Mouse (Mus musculus): Measurements from ENCODE around the gene Tbrg1.

DNA sequence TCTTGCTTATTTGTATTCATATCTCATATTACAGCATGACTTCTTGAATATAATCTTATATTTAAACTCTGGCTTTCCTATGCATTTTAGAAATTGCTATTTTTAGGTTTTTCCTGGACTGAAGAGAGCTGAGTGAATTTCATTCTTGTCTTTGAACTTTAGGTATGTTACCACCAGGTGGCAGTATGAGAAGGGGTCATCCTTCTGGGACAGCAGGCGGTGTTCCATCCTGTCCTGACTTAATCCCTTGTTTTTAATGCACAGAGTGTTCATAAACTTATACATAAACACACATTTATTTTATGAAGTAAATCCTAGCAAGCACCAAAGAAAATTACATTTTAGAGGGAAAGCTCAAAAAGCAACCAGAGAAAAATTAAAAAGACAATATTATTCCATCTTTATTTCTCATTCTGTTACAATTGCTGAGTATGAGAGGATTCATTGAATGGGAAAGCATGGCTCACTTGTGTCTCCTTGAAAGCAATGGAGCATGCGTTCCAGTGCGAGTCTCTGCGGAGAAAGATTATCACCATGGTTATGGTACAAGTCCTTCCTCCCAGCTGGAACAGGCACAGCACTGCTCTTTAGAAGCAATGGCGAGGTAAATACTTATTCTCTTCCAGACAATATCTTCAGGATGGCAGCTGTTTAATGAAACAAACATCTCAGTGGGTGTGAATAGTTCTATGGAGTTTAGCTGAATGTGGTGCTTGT, 33.0 kb upstream of the Tbrg1 start:
- no peak for TF ChIP-seq EP300 (IDR thresholded peaks at IDR 0.05; ENCODE audit: insufficient read depth, low read depth, low read length)
- TF ChIP-seq CTCF (IDR thresholded peaks at IDR 0.05), result peak; percentile 72
- no peak for TF ChIP-seq POLR2A (IDR thresholded peaks at IDR 0.05; ENCODE audit: insufficient read depth, low read depth, low read length)

Measured in heart, adult 2 months (tissue).